Mouse (Mus musculus) macrophage (primary cell): ENCODE results near the gene Prss16. TPM values are rescaled to one million over a fixed set of nuclear protein-coding genes. Genes with fewer than 3 reads are reported as not detected.

Experiments
- H3K27ac ChIP-seq: fragments of 350-480 bp; formaldehyde crosslinking; 2 replicates; pipeline ENCODE4 v1.9.0; 2021
- H3K36me3 ChIP-seq: fragments of 350-480 bp; formaldehyde crosslinking; 2 replicates; pipeline ENCODE4 v1.9.0; 2021; ENCODE audit errors: inconsistent target
- H3K4me3 ChIP-seq: fragments of 350-480 bp; formaldehyde crosslinking; 2 replicates; pipeline ENCODE4 v1.9.0; 2021; ENCODE audit errors: inconsistent target
- H3K79me2 ChIP-seq: fragments of 350-480 bp; formaldehyde crosslinking; 2 replicates; pipeline ENCODE4 v1.9.0; 2021; ENCODE audit errors: inconsistent target
- WGBS: methylation state at CpG from one replicate; pipeline ENCODE4 v1.1.7; 2026; ENCODE audit warnings: inconsistent platforms; ENCODE audit not compliant: missing documents; 5-methylcytosine and 5-hydroxymethylcytosine counted together
- polyA plus RNA-seq: library from polyadenylated mRNA; stranded (reverse); fragments of 250-400 nt; gene quantifications from 3 replicates; pipeline ENCODE4 v1.2.4, GENCODE M21; 2018; ENCODE audit warnings: inconsistent platforms

Prss16 gene
- polyA plus RNA-seq, 1 experiment from 2014 or later: 0.52 TPM

DNA sequence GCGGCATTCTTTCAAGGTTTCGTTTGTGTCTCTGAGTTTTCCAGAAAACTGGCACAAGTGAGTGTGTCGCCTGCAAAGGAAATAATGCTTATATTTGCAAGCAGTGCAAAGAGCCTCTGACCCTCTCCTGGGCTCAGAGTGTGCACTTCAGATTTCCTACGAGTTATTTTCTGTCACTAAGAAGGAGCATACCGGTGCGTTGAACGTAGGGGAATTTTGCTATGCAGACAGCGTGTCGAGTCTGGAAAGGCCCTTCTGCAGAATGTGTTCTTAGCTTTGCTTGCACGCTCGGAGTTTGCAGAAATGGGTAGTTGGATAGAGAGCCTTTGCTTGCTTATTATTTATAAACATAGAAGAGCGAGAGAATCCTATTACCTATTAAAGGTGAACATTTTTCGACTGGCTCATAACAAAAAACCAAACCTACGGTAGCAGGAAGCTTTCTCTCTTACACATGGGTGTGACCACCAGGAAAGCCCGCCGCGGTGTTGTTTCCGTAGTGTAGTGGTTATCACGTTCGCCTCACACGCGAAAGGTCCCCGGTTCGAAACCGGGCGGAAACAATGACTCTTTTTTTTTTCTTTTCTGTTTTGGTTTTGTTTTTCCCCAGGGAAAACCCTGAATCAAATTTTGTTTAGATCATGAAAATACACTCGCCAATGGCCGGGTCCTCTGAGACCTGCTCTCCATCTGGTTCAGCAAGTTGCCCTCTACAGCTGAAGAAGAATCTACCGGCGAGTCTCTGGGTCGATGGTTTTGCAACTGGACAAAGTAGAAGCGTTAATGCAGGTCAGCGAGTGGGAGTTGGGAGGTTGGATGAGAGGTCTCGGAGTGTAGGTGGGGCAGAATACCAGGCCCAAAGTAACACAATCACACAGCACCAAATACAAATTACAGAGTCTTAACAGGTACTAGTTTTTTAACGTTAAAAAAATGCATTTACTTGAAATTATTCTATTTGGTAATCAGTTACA lies 16.8 kb upstream of the Prss16 start:
- WGBS: 6% methylated on average over 35 of the region's 35 CpGs
- Histone ChIP-seq H3K36me3 (no peaks in the 10 kb centered on the region), H3K27ac (no peak overlapping the region), H3K4me3 (peak overlapping the region; percentile 39), H3K79me2 (no peaks in the 10 kb centered on the region)

DNA sequence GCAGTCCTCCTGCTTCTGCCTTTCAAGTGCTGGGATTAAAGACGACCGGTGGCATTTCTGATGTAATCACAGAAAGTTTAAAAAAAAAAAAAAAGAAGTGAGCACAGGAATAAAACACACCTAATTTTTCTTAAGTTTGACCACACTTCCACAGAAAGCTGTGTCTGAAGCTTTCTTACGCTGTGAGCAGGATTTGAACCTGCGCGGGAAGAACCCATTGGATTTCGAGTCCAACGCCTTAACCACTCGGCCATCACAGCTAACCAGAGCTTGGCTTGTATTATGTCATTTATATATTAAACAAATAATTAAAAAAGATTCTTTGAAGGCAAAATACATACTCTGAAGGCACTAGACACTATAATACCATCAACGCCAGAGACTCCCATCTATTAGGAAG lies 12.7 kb upstream of the Prss16 start:
- Histone ChIP-seq H3K79me2 (no peaks in the 10 kb centered on the region), H3K36me3 (no peaks in the 10 kb centered on the region), H3K4me3 (peak overlapping the region; percentile 70), H3K27ac (peak overlapping the region; percentile 24)
- WGBS: 2% methylated on average over 9 of the region's 9 CpGs

- peak overlapping the region; percentile 70 for H3K4me3 ChIP-seq
- WGBS: under 1% methylated on average over 11 of the region's 11 CpGs
- H3K79me2 ChIP-seq: no peaks in the 10 kb centered on the region
- H3K36me3 ChIP-seq: no peaks in the 10 kb centered on the region
- H3K27ac ChIP-seq: peak overlapping the region; percentile 24
Measured at GRCm38 (mm10) chr13:22021581-22021980, 12.0 kb upstream of the Prss16 start.

DNA sequence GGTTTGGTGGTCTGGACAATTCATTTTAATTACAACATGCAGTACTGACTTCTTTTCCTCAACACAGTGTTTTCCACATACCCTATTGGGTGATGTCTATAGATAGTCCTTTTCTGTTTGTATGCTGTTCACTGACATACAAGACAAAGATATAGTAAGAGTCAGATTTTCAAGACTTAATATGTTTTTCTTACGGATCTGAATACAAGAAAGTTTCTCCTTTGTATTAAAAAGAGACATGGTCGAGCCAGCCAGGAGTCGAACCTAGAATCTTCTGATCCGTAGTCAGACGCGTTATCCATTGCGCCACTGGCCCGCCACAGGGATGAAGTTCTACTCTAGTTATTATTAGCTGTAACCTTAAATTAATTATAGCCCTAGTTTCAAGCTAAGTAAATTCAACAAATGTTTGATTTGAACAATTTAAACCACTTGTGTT lies 11.4 kb upstream of the Prss16 start:
- WGBS: 0% methylated on average over 7 of the region's 8 CpGs
- peak overlapping the region; percentile 24; the same call in 1 of the 2 replicates for H3K27ac ChIP-seq
- no peaks in the 10 kb centered on the region for H3K36me3 ChIP-seq
- H3K79me2 ChIP-seq: no peaks in the 10 kb centered on the region
- peak overlapping the region; percentile 70 for H3K4me3 ChIP-seq

DNA sequence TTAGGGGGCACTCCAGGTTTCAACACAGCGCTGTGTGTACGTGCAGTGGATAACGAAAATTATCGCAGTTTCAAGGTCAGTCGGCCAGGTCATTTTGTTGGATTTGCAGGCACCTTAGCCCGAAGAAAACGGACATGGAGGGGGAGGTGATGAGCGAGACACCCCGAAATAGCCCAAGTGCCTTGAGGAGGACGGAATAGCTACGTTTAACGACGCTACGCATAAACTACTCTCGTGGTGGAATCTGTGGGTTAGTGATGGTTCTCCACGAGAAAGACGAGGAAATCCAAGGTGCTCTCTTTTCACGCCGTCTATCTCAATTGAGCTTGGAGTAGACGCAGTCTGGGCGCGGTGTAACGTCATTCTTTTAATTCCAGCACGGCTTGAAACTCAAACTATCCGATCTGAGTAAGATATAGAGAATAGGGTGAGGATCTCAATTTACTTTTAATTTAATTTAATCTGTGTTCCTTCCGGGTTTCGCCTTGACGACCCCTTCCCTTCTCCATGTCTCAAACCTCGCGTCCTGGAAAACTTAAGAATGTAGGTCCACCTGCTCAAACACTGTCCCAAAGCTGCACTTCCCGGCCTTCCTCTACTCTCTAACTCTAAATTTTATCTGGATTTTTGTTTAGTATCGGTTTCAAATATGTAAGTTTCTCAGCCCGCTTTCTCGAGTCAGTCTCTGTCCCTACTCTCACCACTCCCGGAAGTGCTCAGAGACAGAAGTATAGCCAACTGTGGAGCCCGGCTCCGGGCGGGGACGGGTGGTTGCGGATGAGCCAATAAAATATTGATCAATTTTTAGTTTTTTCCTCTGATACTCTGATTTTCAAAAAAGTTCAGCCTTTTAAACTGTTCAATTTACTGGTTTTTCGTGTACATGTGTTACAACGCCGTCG lies 10.6 kb upstream of the Prss16 start:
- Histone ChIP-seq H3K27ac (no peak overlapping the region), H3K79me2 (no peaks in the 10 kb centered on the region), H3K4me3 (peak overlapping the region; percentile 70), H3K36me3 (no peaks in the 10 kb centered on the region)
- WGBS: 10% methylated on average over 44 of the region's 44 CpGs

DNA sequence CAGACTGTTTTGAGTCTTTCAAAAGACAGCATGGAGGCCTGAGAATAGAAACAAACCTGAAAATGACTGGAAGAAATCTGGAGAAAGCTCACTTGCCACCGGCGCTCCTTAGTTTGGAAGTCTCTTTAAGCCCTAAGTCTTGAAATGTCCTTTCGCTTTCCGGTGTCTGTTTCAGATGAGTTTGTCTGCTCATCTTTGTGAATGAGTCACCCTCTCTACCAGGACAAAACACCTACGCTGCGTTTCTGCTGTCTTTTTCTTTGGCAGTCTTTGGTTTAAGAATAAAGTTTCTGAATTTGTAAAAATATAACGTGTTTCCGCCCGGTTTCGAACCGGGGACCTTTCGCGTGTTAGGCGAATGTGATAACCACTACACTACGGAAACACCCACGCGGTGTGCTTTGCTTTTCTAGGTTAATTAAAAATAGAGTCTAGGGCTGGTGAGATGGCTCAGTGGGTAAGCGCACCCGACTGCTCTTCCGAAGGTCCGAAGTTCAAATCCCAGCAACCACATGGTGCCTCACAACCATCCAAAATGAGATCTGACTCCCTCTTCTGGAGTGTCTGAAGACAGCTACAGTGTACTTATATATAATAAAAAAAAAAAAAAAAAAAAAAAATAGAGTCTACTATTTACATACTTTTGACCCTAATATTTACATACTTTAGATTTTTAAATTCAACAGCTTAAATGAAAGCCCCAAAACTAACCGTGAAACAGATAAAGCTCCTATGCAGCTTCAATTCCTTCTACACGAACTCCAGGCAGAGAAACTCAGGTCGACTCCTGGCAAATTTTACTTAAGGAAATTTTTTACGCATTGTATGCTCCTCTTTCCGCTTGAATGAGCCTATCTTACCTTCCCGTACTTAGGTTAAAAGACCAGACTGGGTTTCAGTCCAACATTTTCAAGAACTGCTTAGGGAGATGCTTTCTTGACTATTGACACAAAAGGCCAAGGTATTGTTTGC lies 6.2 kb upstream of the Prss16 start:
- H3K4me3 ChIP-seq: no peak overlapping the region
- H3K36me3 ChIP-seq: no peaks in the 10 kb centered on the region
- H3K79me2 ChIP-seq: no peaks in the 10 kb centered on the region
- H3K27ac ChIP-seq: no peak overlapping the region
- 18% methylated on average over 27 of the region's 27 CpGs for WGBS

DNA sequence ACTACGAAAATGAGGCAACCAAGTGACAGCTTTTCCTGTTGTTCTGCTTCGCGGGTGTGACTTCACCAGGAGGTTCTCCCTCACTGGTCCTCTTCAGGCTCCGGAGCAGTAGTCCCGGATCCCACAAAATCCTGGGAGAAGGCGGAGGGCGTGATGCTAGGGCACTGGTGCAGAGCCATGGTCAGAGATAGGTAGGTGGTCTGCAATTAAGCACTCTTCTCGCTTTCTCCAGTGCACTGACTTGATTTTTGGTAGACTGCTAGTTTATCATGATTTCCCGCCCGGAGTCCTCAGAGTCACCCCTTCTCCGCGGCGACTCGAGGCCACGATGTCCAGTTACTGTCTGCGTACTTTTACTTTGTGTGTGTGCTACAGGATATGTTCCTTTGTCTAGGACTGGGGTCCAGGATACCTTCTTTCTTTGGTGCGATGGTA lies 4.9 kb upstream of the Prss16 start:
- WGBS: 24% methylated on average over 17 of the region's 17 CpGs
- Histone ChIP-seq H3K79me2 (no peaks in the 10 kb centered on the region), H3K27ac (no peak overlapping the region), H3K36me3 (no peaks in the 10 kb centered on the region), H3K4me3 (no peak overlapping the region; the same call in 1 of the 2 replicates)

DNA sequence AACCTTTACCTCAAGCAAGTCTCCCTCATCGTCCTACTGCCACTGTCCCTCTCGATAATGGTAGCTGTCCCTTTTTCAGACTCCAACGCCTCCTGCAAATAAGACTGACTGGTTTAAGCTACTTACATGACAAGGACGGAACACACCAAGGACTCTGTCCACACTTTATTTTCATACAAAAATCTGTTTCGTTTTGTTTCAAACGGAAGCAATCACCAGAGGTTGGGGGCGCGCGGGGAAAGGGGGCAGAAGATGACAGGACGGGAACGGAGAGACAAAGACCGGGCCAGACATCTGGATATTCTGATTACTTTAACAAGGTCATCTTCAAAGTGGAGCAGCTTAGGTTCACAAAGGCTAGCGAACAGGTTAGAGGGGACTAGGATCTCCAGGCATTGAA lies 4.2 kb upstream of the Prss16 start:
- Histone ChIP-seq H3K4me3 (no peak overlapping the region), H3K27ac (no peak overlapping the region), H3K79me2 (no peaks in the 10 kb centered on the region), H3K36me3 (no peaks in the 10 kb centered on the region)
- WGBS: 20% methylated on average over 13 of the region's 13 CpGs

DNA sequence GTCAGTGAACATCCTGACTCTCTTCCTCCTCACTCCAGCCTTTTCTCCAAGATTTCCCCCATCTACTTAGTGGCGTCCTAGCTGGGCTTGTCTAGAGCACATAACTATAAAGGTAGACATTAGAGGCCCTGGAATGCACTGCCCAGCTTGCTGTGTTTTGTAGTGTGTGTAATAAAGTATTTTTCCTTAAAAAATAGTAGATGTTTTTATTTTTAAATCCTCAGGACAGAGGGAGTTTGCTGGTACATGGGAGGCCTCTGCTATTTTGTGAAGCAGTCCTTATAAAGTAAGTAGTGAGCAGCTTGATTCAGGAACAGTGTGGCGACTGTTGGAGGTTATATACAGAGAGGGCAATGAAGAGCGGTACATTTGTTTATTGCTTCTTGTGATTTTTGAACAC lies 835 bp downstream of the Prss16 start:
- Histone ChIP-seq H3K27ac (no peak overlapping the region), H3K4me3 (no peak overlapping the region), H3K79me2 (no peaks in the 10 kb centered on the region), H3K36me3 (no peaks in the 10 kb centered on the region)
- 93% methylated on average over 3 of the region's 3 CpGs for WGBS

- H3K4me3 ChIP-seq: no peak overlapping the region
Measured at GRCm38 (mm10) chr13:22007872-22008271, 1.7 kb downstream of the Prss16 start.

DNA sequence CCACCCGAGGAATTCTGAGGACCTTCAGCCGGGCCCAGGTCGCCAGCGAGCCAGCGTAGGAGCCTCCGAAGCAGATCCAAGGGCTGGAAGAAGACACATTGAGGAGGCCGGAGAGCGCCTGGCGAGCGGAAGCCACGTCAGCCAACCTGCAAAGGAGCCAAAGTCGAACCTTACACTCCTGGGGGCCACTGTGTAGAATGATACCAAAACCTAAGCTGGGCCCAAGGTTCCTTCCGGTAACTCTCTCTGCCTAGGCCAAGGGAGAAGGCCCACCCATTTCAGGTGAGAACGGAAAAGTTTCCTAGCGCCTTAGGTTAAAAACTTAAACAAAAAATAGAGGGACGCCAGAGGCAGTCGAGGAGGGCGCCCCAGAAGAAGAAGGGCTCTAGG lies 2.4 kb downstream of the Prss16 start:
- H3K4me3 ChIP-seq: no peak overlapping the region; the same call in 1 of the 2 replicates
- H3K27ac ChIP-seq: no peak overlapping the region
- 34% methylated on average over 18 of the region's 18 CpGs for WGBS

More at GRCm38 (mm10) chr13:22007872-22008271, 1.7 kb downstream of the Prss16 start:
- Histone ChIP-seq H3K36me3 (no peaks in the 10 kb centered on the region), H3K79me2 (no peaks in the 10 kb centered on the region), H3K27ac (no peak overlapping the region)
- 81% methylated on average over 7 of the region's 7 CpGs for WGBS

DNA sequence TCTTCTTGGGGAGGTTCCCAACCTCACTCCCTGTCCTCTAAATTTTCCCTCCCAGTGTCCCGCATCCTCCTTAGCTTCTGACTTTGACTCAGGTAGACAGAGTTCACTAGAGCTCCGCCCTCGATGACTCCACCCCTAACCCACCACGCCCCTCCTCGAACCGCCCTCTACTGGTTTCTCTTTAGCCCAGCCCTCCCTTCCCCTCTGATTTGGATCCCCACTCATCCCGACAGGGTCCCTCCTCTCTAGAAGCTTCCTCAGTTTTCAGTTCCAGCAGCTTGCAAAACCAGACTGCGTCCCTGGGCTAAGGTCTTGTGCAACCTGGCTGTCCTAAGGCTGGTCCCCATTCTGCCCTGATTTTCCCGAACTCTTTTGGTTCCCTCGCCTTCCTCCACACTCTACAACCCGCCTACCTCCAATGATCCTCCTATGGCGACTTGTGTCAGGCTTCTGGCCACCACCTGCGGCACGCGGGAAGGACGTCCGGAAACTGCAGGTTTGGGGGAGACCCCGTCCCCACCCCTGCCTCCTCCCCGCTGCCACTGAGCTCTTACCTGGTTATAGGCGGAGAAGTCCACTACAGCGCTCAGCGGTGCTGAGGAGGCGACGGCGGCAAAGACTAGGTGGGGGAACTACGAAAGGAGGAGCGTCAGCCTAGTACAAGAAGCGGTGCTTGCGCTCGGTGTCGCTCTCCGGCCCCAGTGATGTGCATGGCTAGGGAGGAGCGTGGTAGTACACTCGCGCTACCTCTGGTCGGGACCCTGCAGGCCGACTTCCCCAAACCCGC lies 3.0 kb downstream of the Prss16 start:
- no peaks in the 10 kb centered on the region for H3K79me2 ChIP-seq
- H3K27ac ChIP-seq: no peak overlapping the region
- 4% methylated on average over 38 of the region's 38 CpGs for WGBS
- H3K4me3 ChIP-seq: peak overlapping the region; percentile 45
- H3K36me3 ChIP-seq: no peaks in the 10 kb centered on the region

More for the DNA sequence above, 2.4 kb downstream of the Prss16 start:
- Histone ChIP-seq H3K79me2 (no peaks in the 10 kb centered on the region), H3K36me3 (no peaks in the 10 kb centered on the region)
